Mouse (Mus musculus): Measurements from ENCODE around the gene Tle2. TPM values are rescaled to one million over a fixed set of nuclear protein-coding genes. Genes with fewer than 3 reads are reported as not detected.

The Tle2 gene
- polyA plus RNA-seq, 1 experiment from 2014 or later: 2.2 TPM

DNA sequence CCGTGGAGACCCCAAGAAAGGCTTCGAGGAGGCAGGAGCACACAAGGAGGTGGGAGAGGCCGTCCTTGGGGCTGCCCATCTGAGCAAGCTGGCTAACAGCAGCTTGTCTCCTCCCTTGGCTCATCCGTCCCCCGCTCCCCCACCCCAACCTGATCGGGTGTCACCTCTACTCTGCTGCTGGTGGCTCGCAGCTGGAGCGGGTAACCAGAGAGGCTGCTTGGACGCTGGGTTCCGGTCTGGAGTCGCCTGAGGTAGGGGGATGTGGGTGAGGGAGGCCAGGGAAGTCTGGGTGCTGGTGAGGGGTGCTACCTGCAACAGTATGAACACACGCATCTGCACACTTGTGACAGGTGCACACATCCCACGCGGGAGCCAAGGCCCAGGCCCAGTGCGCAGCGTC lies 54.0 kb downstream of the Tle2 start, which contains the start of gene Ankrd24:
TSS of gene Ankrd24 (plus strand) at position 151 of the 400 bp plus-strand sequence.
- WGBS (ENCODE audit: insufficient replicate concordance): 83% methylated on average over 16 of the region's 16 CpGs
- DNase-seq (no peak), ATAC-seq (no peak)

DNA sequence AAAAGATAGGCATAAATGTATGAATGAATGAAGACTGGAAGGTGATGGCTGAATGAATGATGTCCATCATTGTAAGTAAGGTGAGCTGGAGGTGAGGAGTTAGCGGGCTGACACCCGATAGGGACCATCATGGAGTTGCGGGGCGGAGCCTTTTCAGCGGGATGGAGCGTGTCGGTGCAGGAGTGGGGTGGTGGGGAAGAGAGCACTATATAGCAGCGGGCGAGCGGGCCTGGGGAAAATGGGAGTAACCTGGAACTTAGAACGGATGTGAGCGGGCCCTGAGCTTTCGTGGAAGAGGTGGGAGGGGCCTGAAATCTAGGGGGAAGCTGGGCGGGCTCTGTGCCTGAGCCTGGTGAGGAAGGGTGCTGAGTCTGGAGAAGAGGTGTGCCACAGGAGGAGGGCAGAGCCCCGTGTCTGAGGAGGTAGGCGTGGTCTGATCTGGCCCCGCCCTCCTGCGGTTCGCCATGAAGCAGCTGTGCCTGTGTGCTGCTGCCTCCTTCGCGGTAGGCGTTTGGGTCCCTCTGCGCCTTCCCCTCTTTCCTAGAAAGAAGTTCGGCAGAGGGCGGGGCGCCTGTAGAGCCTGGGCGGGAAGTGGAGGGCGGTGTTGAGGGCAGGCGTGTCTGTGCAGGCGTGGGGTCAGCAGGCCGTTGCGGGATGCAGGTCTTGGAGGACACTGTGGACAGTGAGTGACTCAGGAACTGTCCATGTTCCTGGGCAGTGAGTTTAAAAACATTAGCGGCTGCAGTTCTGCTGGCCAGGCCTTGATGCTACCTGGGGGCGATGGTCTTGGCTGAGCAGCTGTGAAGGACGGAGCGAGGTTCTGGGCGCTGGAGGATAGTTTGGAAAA lies 59.1 kb downstream of the Tle2 start:
- Histone ChIP-seq H3K4me2 (ENCODE audit: low read depth, low read length) (peak overlapping the region; percentile 89), H3K9ac (replicated peaks) (peak overlapping the region; percentile 60), H3K9me3 (ENCODE audit: low read length) (no peaks in the 10 kb centered on the region), H3K27me3 (ENCODE audit: insufficient read depth, low read length) (no peaks in the 10 kb centered on the region), H3K27ac (ENCODE audit: low read depth) (no peak overlapping the region), H3K4me3 (ENCODE audit: low read depth, low read length) (peak overlapping the region; percentile 50), H3K4me1 (ENCODE audit: insufficient read depth) (peaks cover 11% of the 10 kb centered on the region), H3K36me3 (replicated peaks; ENCODE audit: insufficient read depth, low read length) (no peaks in the 10 kb centered on the region)
- WGBS (ENCODE audit: insufficient replicate concordance): 5% methylated on average over 37 of the region's 37 CpGs
- TF ChIP-seq EP300 (IDR thresholded peaks at IDR 0.05; ENCODE audit: low read depth) (no peak), CTCF (IDR thresholded peaks at IDR 0.05; ENCODE audit: low read depth) (no peak)
- DNase-seq (peak; percentile 89), ATAC-seq (peak; percentile 91)

More for the DNA sequence above, 54.0 kb downstream of the Tle2 start, which contains the start of gene Ankrd24:
- no peaks in the 10 kb centered on the region for H3K9me3 ChIP-seq (ENCODE audit: low read length)
- no peaks in the 10 kb centered on the region for H3K27me3 ChIP-seq (ENCODE audit: insufficient read depth, low read length)
- H3K27ac ChIP-seq (ENCODE audit: low read depth): peak within 1 kb of the TSS; percentile 91
- H3K4me3 ChIP-seq (ENCODE audit: low read depth, low read length): peak within 1 kb of the TSS; percentile 80
- TF ChIP-seq EP300 (IDR thresholded peaks at IDR 0.05; ENCODE audit: low read depth) (no peak), CTCF (IDR thresholded peaks at IDR 0.05; ENCODE audit: low read depth) (no peak)
- H3K4me2 ChIP-seq (ENCODE audit: low read depth, low read length): peak within 1 kb of the TSS; percentile 93
- peak within 1 kb of the TSS; percentile 73 for H3K9ac ChIP-seq (replicated peaks)
- peaks cover 18% of the 10 kb centered on the region for H3K4me1 ChIP-seq (ENCODE audit: insufficient read depth)
- 0 out of 2 replicates have a peak, but pooled peaks cover 5% of the 10 kb centered on the region for H3K36me3 ChIP-seq (replicated peaks; ENCODE audit: insufficient read depth, low read length)

DNA sequence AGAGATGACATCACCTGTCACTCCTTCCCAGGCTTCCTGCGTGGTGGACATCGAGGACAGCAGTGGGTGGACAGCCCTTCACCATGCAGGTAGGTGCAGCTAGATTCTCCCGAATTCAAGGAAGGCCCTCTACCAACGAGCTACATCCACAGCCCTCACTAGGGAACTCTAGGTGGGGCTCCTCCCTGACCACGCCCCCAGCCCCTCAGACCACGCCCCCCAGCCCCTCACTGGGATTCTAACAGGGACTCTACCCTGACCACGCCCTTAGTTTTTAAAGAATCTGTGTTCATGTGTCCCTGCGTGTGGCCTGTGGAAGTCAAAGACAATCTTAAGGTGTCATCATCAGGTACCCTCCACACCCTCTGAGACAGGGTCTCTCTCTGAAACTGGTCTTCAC lies 62.0 kb downstream of the Tle2 start:
- Histone ChIP-seq H3K4me1 (ENCODE audit: insufficient read depth) (peaks cover 10% of the 10 kb centered on the region), H3K9me3 (ENCODE audit: low read length) (no peaks in the 10 kb centered on the region), H3K9ac (replicated peaks) (no peak overlapping the region), H3K36me3 (replicated peaks; ENCODE audit: insufficient read depth, low read length) (no peaks in the 10 kb centered on the region), H3K4me2 (ENCODE audit: low read depth, low read length) (no peak overlapping the region), H3K4me3 (ENCODE audit: low read depth, low read length) (no peak overlapping the region), H3K27me3 (ENCODE audit: insufficient read depth, low read length) (no peaks in the 10 kb centered on the region), H3K27ac (ENCODE audit: low read depth) (no peak overlapping the region)
- no peak for DNase-seq
- no peak for TF ChIP-seq CTCF (IDR thresholded peaks at IDR 0.05; ENCODE audit: low read depth)
- no peak for ATAC-seq
- WGBS (ENCODE audit: insufficient replicate concordance): 12% methylated on average over 8 of the region's 8 CpGs

DNA sequence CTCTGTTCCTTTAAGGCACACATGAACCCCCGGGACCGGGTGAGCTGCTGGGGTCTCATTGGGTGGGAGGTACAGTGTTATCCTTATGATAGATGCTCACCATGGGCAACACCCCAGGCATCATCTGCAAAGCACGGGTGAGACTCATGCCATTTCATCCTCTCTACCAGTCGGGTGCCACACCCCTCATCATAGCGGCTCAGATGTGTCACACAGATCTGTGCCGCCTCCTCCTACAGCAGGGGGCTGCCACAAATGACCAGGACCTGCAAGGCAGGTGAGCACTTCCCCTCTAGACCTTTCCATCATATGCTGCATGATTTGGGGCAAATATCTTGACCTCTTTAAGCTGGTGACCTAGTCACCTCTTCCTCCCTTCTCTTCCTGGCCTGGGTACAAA lies 63.7 kb downstream of the Tle2 start:
- DNase-seq (no peak), ATAC-seq (no peak)
- Histone ChIP-seq H3K9me3 (ENCODE audit: low read length) (no peaks in the 10 kb centered on the region), H3K4me3 (ENCODE audit: low read depth, low read length) (no peak overlapping the region), H3K4me1 (ENCODE audit: insufficient read depth) (peaks cover 25% of the 10 kb centered on the region), H3K36me3 (replicated peaks; ENCODE audit: insufficient read depth, low read length) (no peaks in the 10 kb centered on the region), H3K4me2 (ENCODE audit: low read depth, low read length) (no peak overlapping the region), H3K27me3 (ENCODE audit: insufficient read depth, low read length) (no peaks in the 10 kb centered on the region), H3K27ac (ENCODE audit: low read depth) (no peak overlapping the region), H3K9ac (replicated peaks) (no peak overlapping the region)
- no peak for TF ChIP-seq EP300 (IDR thresholded peaks at IDR 0.05; ENCODE audit: low read depth)
- no peak for TF ChIP-seq CTCF (IDR thresholded peaks at IDR 0.05; ENCODE audit: low read depth)
- WGBS (ENCODE audit: insufficient replicate concordance): 61% methylated on average over 6 of the region's 6 CpGs

Other genes with a start within 250 kb of the Tle2 start
- 5.2 and 5.4 TPM in 2 replicates for gene Tbxa2r, start 245.8 kb upstream of the Tle2 start, polyA plus RNA-seq (2015; fragmentation: Nextera tagmentation; extraction: Ambion mirVana)
- 0.02 and 0.08 TPM in 2 replicates for gene Gipc3, start 231.3 kb upstream of the Tle2 start, polyA plus RNA-seq (2015; fragmentation: Nextera tagmentation; extraction: Ambion mirVana)
- gene Hmg20b, start 224.1 kb upstream of the Tle2 start, polyA plus RNA-seq (2015; fragmentation: Nextera tagmentation; extraction: Ambion mirVana): 26.4 and 27.1 TPM in 2 replicates
- 6.8 and 7.9 TPM in 2 replicates for gene Mfsd12, start 217.1 kb upstream of the Tle2 start, polyA plus RNA-seq (2015; fragmentation: Nextera tagmentation; extraction: Ambion mirVana)
- gene 4930404N11Rik, start 208.7 kb upstream of the Tle2 start, polyA plus RNA-seq (2015; fragmentation: Nextera tagmentation; extraction: Ambion mirVana): 0.71 and 0.94 TPM in 2 replicates
- gene Fzr1, start 196.0 kb upstream of the Tle2 start, polyA plus RNA-seq (2015; fragmentation: Nextera tagmentation; extraction: Ambion mirVana): 69.7 and 74.6 TPM in 2 replicates
- 39.3 and 42.1 TPM in 2 replicates for gene Dohh, start 190.1 kb upstream of the Tle2 start, polyA plus RNA-seq (2015; fragmentation: Nextera tagmentation; extraction: Ambion mirVana)
- gene Gm48551, start 190.1 kb upstream of the Tle2 start, polyA plus RNA-seq (2015; fragmentation: Nextera tagmentation; extraction: Ambion mirVana): 0.40 and 0.70 TPM in 2 replicates
- not detected in 2 replicates for gene Gm48552, start 185.6 kb upstream of the Tle2 start, polyA plus RNA-seq (2015; fragmentation: Nextera tagmentation; extraction: Ambion mirVana)
- gene Smim24, start 181.5 kb upstream of the Tle2 start, polyA plus RNA-seq (2015; fragmentation: Nextera tagmentation; extraction: Ambion mirVana): 1.7 and 2.0 TPM in 2 replicates
- 19.6 and 21.1 TPM in 2 replicates for gene Nfic, start 118.9 kb upstream of the Tle2 start, polyA plus RNA-seq (2015; fragmentation: Nextera tagmentation; extraction: Ambion mirVana)
- not detected in 2 replicates for gene Celf5, start 91.9 kb upstream of the Tle2 start, polyA plus RNA-seq (2015; fragmentation: Nextera tagmentation; extraction: Ambion mirVana)
- 29.2 and 30.6 TPM in 2 replicates for gene Ncln, start 78.2 kb upstream of the Tle2 start, polyA plus RNA-seq (2015; fragmentation: Nextera tagmentation; extraction: Ambion mirVana)
- 6.3 and 7.4 TPM in 2 replicates for gene S1pr4, start 74.4 kb upstream of the Tle2 start, polyA plus RNA-seq (2015; fragmentation: Nextera tagmentation; extraction: Ambion mirVana)
- 4.0 and 4.4 TPM in 2 replicates for gene Gna15, start 50.3 kb upstream of the Tle2 start, polyA plus RNA-seq (2015; fragmentation: Nextera tagmentation; extraction: Ambion mirVana)
- gene Gna11, start 29.4 kb upstream of the Tle2 start, polyA plus RNA-seq (2015; fragmentation: Nextera tagmentation; extraction: Ambion mirVana): 18.3 and 19.2 TPM in 2 replicates
- gene Aes, start 15.1 kb upstream of the Tle2 start, polyA plus RNA-seq (2015; fragmentation: Nextera tagmentation; extraction: Ambion mirVana): 256 and 266 TPM in 2 replicates
- gene Tle6, start 26.5 kb downstream of the Tle2 start, polyA plus RNA-seq (2015; fragmentation: Nextera tagmentation; extraction: Ambion mirVana): 2.9 and 3.0 TPM in 2 replicates
- 0.13 TPM in 2 replicates for gene BC025920, start 31.7 kb downstream of the Tle2 start, polyA plus RNA-seq (2015; fragmentation: Nextera tagmentation; extraction: Ambion mirVana)
- 4.5 and 6.1 TPM in 2 replicates for gene Sirt6, start 53.2 kb downstream of the Tle2 start, polyA plus RNA-seq (2015; fragmentation: Nextera tagmentation; extraction: Ambion mirVana)
- 1.8 and 2.1 TPM in 2 replicates for gene Ankrd24, start 54.0 kb downstream of the Tle2 start, polyA plus RNA-seq (2015; fragmentation: Nextera tagmentation; extraction: Ambion mirVana)
- 1.1 and 1.2 TPM in 2 replicates for gene Gm10778, start 74.5 kb downstream of the Tle2 start, polyA plus RNA-seq (2015; fragmentation: Nextera tagmentation; extraction: Ambion mirVana)
- 3.1 and 4.5 TPM in 2 replicates for gene Zfp433, start 130.3 kb downstream of the Tle2 start, polyA plus RNA-seq (2015; fragmentation: Nextera tagmentation; extraction: Ambion mirVana)
- 0.51 and 0.54 TPM in 2 replicates for gene Gm3055, start 196.6 kb downstream of the Tle2 start, polyA plus RNA-seq (2015; fragmentation: Nextera tagmentation; extraction: Ambion mirVana)
- gene Gm4767, start 237.6 kb downstream of the Tle2 start, polyA plus RNA-seq (2015; fragmentation: Nextera tagmentation; extraction: Ambion mirVana): 0.55 and 0.73 TPM in 2 replicates

Data from liver, postnatal 0 days (tissue).